Mouse (Mus musculus): Measurements from ENCODE around the gene Trmt1.

Trmt1 gene

GRCm38 (mm10) chr8:84695140-84695539 lies 9.0 kb downstream of the Trmt1 start:
- DNase-seq (ENCODE audit: low read depth, low spot score) = no peak
- Histone ChIP-seq H3K36me3 (ENCODE audit: control insufficient read depth, insufficient read depth, low read length, poor library complexity, severe bottlenecking) (peaks cover 2% of the 10 kb centered on the region; the same call in 1 of the 2 replicates), H3K27me3 (ENCODE audit: control insufficient read depth, insufficient read depth, low read length, poor library complexity, severe bottlenecking) (no peaks in the 10 kb centered on the region)

- Histone ChIP-seq H3K27me3 (ENCODE audit: control insufficient read depth, insufficient read depth, low read length, poor library complexity, severe bottlenecking) (no peaks in the 10 kb centered on the region), H3K36me3 (ENCODE audit: control insufficient read depth, insufficient read depth, low read length, poor library complexity, severe bottlenecking) (no peaks in the 10 kb centered on the region; the same call in 1 of the 2 replicates)
- peak; percentile 76 for DNase-seq (ENCODE audit: low read depth, low spot score)
Observed at GRCm38 (mm10) chr8:84697166-84698130, 11.3 kb downstream of the Trmt1 start.

- Histone ChIP-seq H3K27me3 (ENCODE audit: control insufficient read depth, insufficient read depth, low read length, poor library complexity, severe bottlenecking) (no peaks in the 10 kb centered on the region), H3K36me3 (ENCODE audit: control insufficient read depth, insufficient read depth, low read length, poor library complexity, severe bottlenecking) (no peaks in the 10 kb centered on the region; the same call in 1 of the 2 replicates)
- no peak for DNase-seq (ENCODE audit: low read depth, low spot score)
Observed at GRCm38 (mm10) chr8:84698288-84698687, 12.2 kb downstream of the Trmt1 start.

GRCm38 (mm10) chr8:84698929-84699401 lies 12.9 kb downstream of the Trmt1 start:
- peak; percentile 23 for DNase-seq (ENCODE audit: low read depth, low spot score)
- no peaks in the 10 kb centered on the region; the same call in 1 of the 2 replicates for H3K36me3 ChIP-seq (ENCODE audit: control insufficient read depth, insufficient read depth, low read length, poor library complexity, severe bottlenecking)
- no peaks in the 10 kb centered on the region for H3K27me3 ChIP-seq (ENCODE audit: control insufficient read depth, insufficient read depth, low read length, poor library complexity, severe bottlenecking)

- Histone ChIP-seq H3K27me3 (ENCODE audit: control insufficient read depth, insufficient read depth, low read length, poor library complexity, severe bottlenecking) (no peaks in the 10 kb centered on the region), H3K36me3 (ENCODE audit: control insufficient read depth, insufficient read depth, low read length, poor library complexity, severe bottlenecking) (no peaks in the 10 kb centered on the region; the same call in 1 of the 2 replicates)
- peak; percentile 82 for DNase-seq (ENCODE audit: low read depth, low spot score)
Observed at GRCm38 (mm10) chr8:84699861-84700322, 13.8 kb downstream of the Trmt1 start.

- no peaks in the 10 kb centered on the region; the same call in 1 of the 2 replicates for H3K36me3 ChIP-seq (ENCODE audit: control insufficient read depth, insufficient read depth, low read length, poor library complexity, severe bottlenecking)
- H3K27me3 ChIP-seq (ENCODE audit: control insufficient read depth, insufficient read depth, low read length, poor library complexity, severe bottlenecking) = no peaks in the 10 kb centered on the region
- DNase-seq (ENCODE audit: low read depth, low spot score) = peak; percentile 54
Observed at GRCm38 (mm10) chr8:84700526-84700925, 14.4 kb downstream of the Trmt1 start.

GRCm38 (mm10) chr8:84700941-84701911 lies 15.1 kb downstream of the Trmt1 start, which contains the start of gene Lyl1:
Gene Lyl1 (plus strand): TSS chr8:84701457.
- H3K27me3 ChIP-seq (ENCODE audit: control insufficient read depth, insufficient read depth, low read length, poor library complexity, severe bottlenecking) = no peaks in the 10 kb centered on the region
- DNase-seq (ENCODE audit: low read depth, low spot score) = peak; percentile 92
- H3K36me3 ChIP-seq (ENCODE audit: control insufficient read depth, insufficient read depth, low read length, poor library complexity, severe bottlenecking) = no peaks in the 10 kb centered on the region; the same call in 1 of the 2 replicates

- Histone ChIP-seq H3K36me3 (ENCODE audit: control insufficient read depth, insufficient read depth, low read length, poor library complexity, severe bottlenecking) (no peaks in the 10 kb centered on the region; the same call in 1 of the 2 replicates), H3K27me3 (ENCODE audit: control insufficient read depth, insufficient read depth, low read length, poor library complexity, severe bottlenecking) (no peaks in the 10 kb centered on the region)
- peak; percentile 15 for DNase-seq (ENCODE audit: low read depth, low spot score)
Observed at GRCm38 (mm10) chr8:84702561-84702960, 16.5 kb downstream of the Trmt1 start.

GRCm38 (mm10) chr8:84702963-84703465 lies 16.9 kb downstream of the Trmt1 start:
- Histone ChIP-seq H3K36me3 (ENCODE audit: control insufficient read depth, insufficient read depth, low read length, poor library complexity, severe bottlenecking) (no peaks in the 10 kb centered on the region), H3K27me3 (ENCODE audit: control insufficient read depth, insufficient read depth, low read length, poor library complexity, severe bottlenecking) (no peaks in the 10 kb centered on the region)
- no peak for DNase-seq (ENCODE audit: low read depth, low spot score)

GRCm38 (mm10) chr8:84703466-84704249 lies 17.6 kb downstream of the Trmt1 start:
- no peaks in the 10 kb centered on the region for H3K27me3 ChIP-seq (ENCODE audit: control insufficient read depth, insufficient read depth, low read length, poor library complexity, severe bottlenecking)
- peak; percentile 62 for DNase-seq (ENCODE audit: low read depth, low spot score)
- H3K36me3 ChIP-seq (ENCODE audit: control insufficient read depth, insufficient read depth, low read length, poor library complexity, severe bottlenecking) = no peaks in the 10 kb centered on the region

GRCm38 (mm10) chr8:84704356-84704755 lies 18.2 kb downstream of the Trmt1 start:
- Histone ChIP-seq H3K27me3 (ENCODE audit: control insufficient read depth, insufficient read depth, low read length, poor library complexity, severe bottlenecking) (no peaks in the 10 kb centered on the region), H3K36me3 (ENCODE audit: control insufficient read depth, insufficient read depth, low read length, poor library complexity, severe bottlenecking) (no peaks in the 10 kb centered on the region)
- DNase-seq (ENCODE audit: low read depth, low spot score) = peak; percentile 83

GRCm38 (mm10) chr8:84704867-84705831 lies 19.0 kb downstream of the Trmt1 start:
- DNase-seq (ENCODE audit: low read depth, low spot score) = peak; percentile 55
- Histone ChIP-seq H3K36me3 (ENCODE audit: control insufficient read depth, insufficient read depth, low read length, poor library complexity, severe bottlenecking) (no peaks in the 10 kb centered on the region), H3K27me3 (ENCODE audit: control insufficient read depth, insufficient read depth, low read length, poor library complexity, severe bottlenecking) (no peaks in the 10 kb centered on the region)

- H3K27me3 ChIP-seq (ENCODE audit: control insufficient read depth, insufficient read depth, low read length, poor library complexity, severe bottlenecking) = no peaks in the 10 kb centered on the region
- H3K36me3 ChIP-seq (ENCODE audit: control insufficient read depth, insufficient read depth, low read length, poor library complexity, severe bottlenecking) = no peaks in the 10 kb centered on the region
- no peak for DNase-seq (ENCODE audit: low read depth, low spot score)
Observed at GRCm38 (mm10) chr8:84705960-84706359, 19.9 kb downstream of the Trmt1 start.

All from splenic B cell, adult 2 months (primary cell).